Mouse (Mus musculus): Measurements from ENCODE around the gene Mterf2. TPM values are rescaled to one million over a fixed set of nuclear protein-coding genes. Genes with fewer than 3 reads are reported as not detected.

The Mterf2 gene
- polyA plus RNA-seq, 1 experiment from 2014 or later: 37.2 TPM

DNA sequence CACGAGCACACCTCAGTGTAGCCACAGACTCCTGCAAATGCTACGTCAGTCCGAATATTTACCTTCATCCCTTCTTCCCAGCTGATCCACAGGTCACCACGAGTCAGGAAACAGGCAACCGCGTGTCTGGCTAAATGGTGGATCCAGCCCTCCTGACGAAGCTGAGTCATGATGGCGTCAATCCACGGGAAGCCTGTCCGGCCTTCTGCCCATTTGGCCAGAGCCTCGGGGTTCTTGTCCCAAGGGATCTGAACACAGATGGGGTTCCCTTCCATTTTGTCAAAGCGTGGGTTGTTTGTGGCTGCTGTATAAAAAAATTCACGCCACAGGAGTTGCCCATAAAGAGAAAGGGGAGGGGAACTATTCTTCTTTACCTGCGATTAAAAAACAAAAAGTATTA is 18.5 kb upstream of the Mterf2 start:
- ATAC-seq (ENCODE audit: low FRiP score) (no peak), DNase-seq (ENCODE audit: low spot score, missing footprints) (no peak)
- H3K9me3 ChIP-seq (ENCODE audit: control insufficient read depth, low read length): no peaks in the 10 kb centered on the region
- no peak overlapping the region for H3K4me2 ChIP-seq
- H3K27ac ChIP-seq (ENCODE audit: low read depth, low read length): no peak overlapping the region
- H3K36me3 ChIP-seq (ENCODE audit: control insufficient read depth, insufficient read depth, low read length): peaks cover 3% of the 10 kb centered on the region; the same call in 1 of the 2 replicates
- 90% methylated on average over 14 of the region's 14 CpGs for WGBS
- H3K9ac ChIP-seq (ENCODE audit: low read length): no peak overlapping the region
- H3K4me1 ChIP-seq (ENCODE audit: control insufficient read depth, insufficient read depth, low read length): no peaks in the 10 kb centered on the region
- H3K4me3 ChIP-seq (ENCODE audit: low read depth, low read length): no peak overlapping the region
- H3K27me3 ChIP-seq (ENCODE audit: control insufficient read depth, insufficient read depth, low read length): no peaks in the 10 kb centered on the region

- H3K4me3 ChIP-seq (ENCODE audit: low read depth, low read length): no peak overlapping the region
- H3K9ac ChIP-seq (ENCODE audit: low read length): no peak overlapping the region
- H3K27me3 ChIP-seq (ENCODE audit: control insufficient read depth, insufficient read depth, low read length): no peaks in the 10 kb centered on the region
- ATAC-seq (ENCODE audit: low FRiP score) (no peak), DNase-seq (ENCODE audit: low spot score, missing footprints) (no peak)
- no peaks in the 10 kb centered on the region for H3K4me1 ChIP-seq (ENCODE audit: control insufficient read depth, insufficient read depth, low read length)
- peaks cover 3% of the 10 kb centered on the region; the same call in 1 of the 2 replicates for H3K36me3 ChIP-seq (ENCODE audit: control insufficient read depth, insufficient read depth, low read length)
- no peak overlapping the region for H3K4me2 ChIP-seq
- no peak overlapping the region for H3K27ac ChIP-seq (ENCODE audit: low read depth, low read length)
- no peaks in the 10 kb centered on the region for H3K9me3 ChIP-seq (ENCODE audit: control insufficient read depth, low read length)
- WGBS: 89% methylated on average over 9 of the region's 9 CpGs
These were observed 13.6 kb upstream of the Mterf2 start for GRCm38 (mm10) chr10:85141465-85141864.

DNA sequence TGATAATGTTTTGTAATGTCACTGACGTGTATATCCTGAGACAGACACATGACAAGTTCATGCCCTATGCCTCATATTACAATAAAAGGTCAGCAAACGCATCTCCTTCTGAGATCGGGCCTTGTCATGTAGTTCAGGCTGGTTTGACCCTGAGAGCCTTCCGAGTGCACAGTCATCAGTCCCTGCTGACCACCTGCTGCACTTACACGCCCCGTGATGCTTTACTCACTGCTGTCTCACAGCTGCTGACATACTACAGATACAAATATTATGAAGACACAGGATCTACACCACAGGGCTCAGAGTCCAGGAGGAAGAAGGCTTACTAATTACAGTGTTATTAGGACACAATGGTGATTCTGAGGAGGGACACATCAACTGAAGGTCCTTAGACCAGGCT is 8.7 kb upstream of the Mterf2 start:
- WGBS: 86% methylated on average over 6 of the region's 6 CpGs
- H3K27me3 ChIP-seq (ENCODE audit: control insufficient read depth, insufficient read depth, low read length): no peaks in the 10 kb centered on the region
- ATAC-seq (ENCODE audit: low FRiP score): no peak

DNA sequence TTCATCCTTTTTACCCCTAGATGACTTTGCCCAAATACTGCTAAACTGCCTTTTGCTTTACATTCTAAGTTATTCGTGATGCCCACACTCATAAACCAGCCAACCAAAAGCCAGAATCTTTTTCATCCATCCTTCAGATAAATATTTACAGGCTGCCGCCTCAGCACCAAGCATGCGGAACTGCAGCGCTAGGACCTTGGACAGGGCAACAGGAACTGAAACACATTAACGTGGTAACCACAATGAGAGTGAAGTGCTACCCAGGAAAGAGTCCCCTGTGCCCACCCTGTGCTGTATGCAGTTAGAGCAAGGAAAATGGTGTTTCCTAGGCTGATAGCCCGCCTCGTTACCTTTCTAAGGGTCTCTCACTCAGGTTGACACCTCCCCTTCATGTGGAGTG is 626 bp upstream of the Mterf2 start:
- no peak overlapping the region for H3K27ac ChIP-seq (ENCODE audit: low read depth, low read length)
- peak overlapping the region; percentile 68; the same call in 1 of the 2 replicates for H3K4me3 ChIP-seq (ENCODE audit: low read depth, low read length)
- 24% methylated on average over 7 of the region's 7 CpGs for WGBS
- no peaks in the 10 kb centered on the region for H3K27me3 ChIP-seq (ENCODE audit: control insufficient read depth, insufficient read depth, low read length)
- H3K9ac ChIP-seq (ENCODE audit: low read length): 0 out of 2 replicates have a peak overlapping the region, but pooled peaks have one; percentile 13
- peaks cover 2% of the 10 kb centered on the region; the same call in 1 of the 2 replicates for H3K36me3 ChIP-seq (ENCODE audit: control insufficient read depth, insufficient read depth, low read length)
- ATAC-seq (ENCODE audit: low FRiP score) (0 out of 2 replicates have a peak, but pooled peaks have one; percentile 2), DNase-seq (ENCODE audit: low spot score, missing footprints) (peak; percentile 85)
- peak overlapping the region; percentile 35 for H3K4me2 ChIP-seq
- H3K9me3 ChIP-seq (ENCODE audit: control insufficient read depth, low read length): no peaks in the 10 kb centered on the region
- peaks cover 7% of the 10 kb centered on the region for H3K4me1 ChIP-seq (ENCODE audit: control insufficient read depth, insufficient read depth, low read length)

More for the DNA sequence above, 8.7 kb upstream of the Mterf2 start:
- no peak for DNase-seq (ENCODE audit: low spot score, missing footprints)
- H3K9me3 ChIP-seq (ENCODE audit: control insufficient read depth, low read length): no peaks in the 10 kb centered on the region
- no peak overlapping the region for H3K4me2 ChIP-seq
- H3K9ac ChIP-seq (ENCODE audit: low read length): no peak overlapping the region
- no peak overlapping the region for H3K4me3 ChIP-seq (ENCODE audit: low read depth, low read length)
- no peaks in the 10 kb centered on the region for H3K4me1 ChIP-seq (ENCODE audit: control insufficient read depth, insufficient read depth, low read length)
- H3K27ac ChIP-seq (ENCODE audit: low read depth, low read length): no peak overlapping the region
- peaks cover 2% of the 10 kb centered on the region; the same call in 1 of the 2 replicates for H3K36me3 ChIP-seq (ENCODE audit: control insufficient read depth, insufficient read depth, low read length)

DNA sequence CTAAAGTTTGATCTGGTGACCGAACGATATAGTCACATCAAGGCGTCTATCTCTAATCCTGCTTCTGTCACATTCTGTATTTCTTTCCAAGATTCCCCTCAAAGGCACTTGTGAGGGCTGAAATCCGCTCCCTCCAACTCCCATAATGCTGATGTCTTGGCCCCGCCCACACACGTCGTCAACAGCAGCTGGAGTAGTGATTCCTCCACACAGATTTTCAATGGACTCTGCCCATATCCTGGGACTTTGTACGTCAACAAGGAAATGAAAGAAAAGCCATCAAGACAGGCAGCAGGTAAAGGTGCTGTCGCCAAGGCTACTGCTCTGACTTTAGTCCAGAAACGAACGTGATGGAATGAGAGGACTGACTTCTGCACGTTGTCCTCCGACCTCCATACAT is 2.6 kb downstream of the Mterf2 start:
- H3K9me3 ChIP-seq (ENCODE audit: control insufficient read depth, low read length): no peaks in the 10 kb centered on the region
- H3K4me2 ChIP-seq: no peak overlapping the region
- DNase-seq (ENCODE audit: low spot score, missing footprints): peak; percentile 19
- H3K36me3 ChIP-seq (ENCODE audit: control insufficient read depth, insufficient read depth, low read length): peaks cover 4% of the 10 kb centered on the region; the same call in 1 of the 2 replicates
- WGBS: 88% methylated on average over 13 of the region's 13 CpGs
- H3K4me1 ChIP-seq (ENCODE audit: control insufficient read depth, insufficient read depth, low read length): peaks cover 7% of the 10 kb centered on the region
- no peak overlapping the region for H3K9ac ChIP-seq (ENCODE audit: low read length)
- no peak overlapping the region for H3K27ac ChIP-seq (ENCODE audit: low read depth, low read length)
- H3K4me3 ChIP-seq (ENCODE audit: low read depth, low read length): no peak overlapping the region
- H3K27me3 ChIP-seq (ENCODE audit: control insufficient read depth, insufficient read depth, low read length): no peaks in the 10 kb centered on the region
- no peak for ATAC-seq (ENCODE audit: low FRiP score)

DNA sequence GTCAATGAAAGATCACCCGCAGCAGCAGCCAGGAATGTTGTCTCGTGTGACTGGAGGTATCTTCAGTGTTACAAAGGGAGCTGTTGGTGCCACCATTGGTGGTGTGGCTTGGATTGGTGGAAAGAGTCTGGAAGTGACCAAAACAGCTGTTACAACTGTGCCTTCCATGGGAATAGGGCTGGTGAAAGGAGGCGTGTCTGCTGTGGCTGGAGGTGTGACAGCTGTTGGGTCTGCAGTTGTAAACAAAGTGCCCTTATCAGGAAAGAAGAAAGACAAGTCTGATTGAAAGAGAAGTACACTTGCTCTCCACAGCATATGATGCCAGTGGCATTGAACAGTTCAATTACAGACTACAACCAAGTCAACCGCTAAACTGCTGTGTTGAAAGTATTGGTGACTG is 13.4 kb downstream of the Mterf2 start:
- H3K4me2 ChIP-seq: no peak overlapping the region
- no peak for ATAC-seq (ENCODE audit: low FRiP score)
- H3K36me3 ChIP-seq (ENCODE audit: control insufficient read depth, insufficient read depth, low read length): peaks cover 4% of the 10 kb centered on the region; the same call in 1 of the 2 replicates
- H3K9ac ChIP-seq (ENCODE audit: low read length): no peak overlapping the region
- H3K27me3 ChIP-seq (ENCODE audit: control insufficient read depth, insufficient read depth, low read length): no peaks in the 10 kb centered on the region
- no peak for DNase-seq (ENCODE audit: low spot score, missing footprints)
- no peaks in the 10 kb centered on the region for H3K4me1 ChIP-seq (ENCODE audit: control insufficient read depth, insufficient read depth, low read length)
- H3K9me3 ChIP-seq (ENCODE audit: control insufficient read depth, low read length): no peaks in the 10 kb centered on the region
- H3K4me3 ChIP-seq (ENCODE audit: low read depth, low read length): no peak overlapping the region
- 92% methylated on average over 4 of the region's 4 CpGs for WGBS
- H3K27ac ChIP-seq (ENCODE audit: low read depth, low read length): no peak overlapping the region

- Histone ChIP-seq H3K27ac (ENCODE audit: low read depth, low read length) (0 out of 2 replicates have a peak overlapping the region, but pooled peaks have one; percentile 21), H3K4me3 (ENCODE audit: low read depth, low read length) (peak overlapping the region; percentile 90), H3K4me1 (ENCODE audit: control insufficient read depth, insufficient read depth, low read length) (peaks cover 12% of the 10 kb centered on the region), H3K36me3 (ENCODE audit: control insufficient read depth, insufficient read depth, low read length) (no peaks in the 10 kb centered on the region), H3K9me3 (ENCODE audit: control insufficient read depth, low read length) (no peaks in the 10 kb centered on the region), H3K27me3 (ENCODE audit: control insufficient read depth, insufficient read depth, low read length) (no peaks in the 10 kb centered on the region), H3K4me2 (peak overlapping the region; percentile 92), H3K9ac (ENCODE audit: low read length) (peak overlapping the region; percentile 87)
- DNase-seq (ENCODE audit: low spot score, missing footprints) (peak; percentile 94), ATAC-seq (ENCODE audit: low FRiP score) (peak; percentile 12)
- under 1% methylated on average over 34 of the region's 34 CpGs for WGBS
These were observed 24.5 kb downstream of the Mterf2 start for GRCm38 (mm10) chr10:85103085-85103885.

GRCm38 (mm10) chr10:85102247-85103084 is 25.4 kb downstream of the Mterf2 start, which contains the start of the genes Fhl4 and Tmem263:
Gene Fhl4 (minus strand): TSS chr10:85102495.
Gene Tmem263 (plus strand): TSS chr10:85102627.
- WGBS: under 1% methylated on average over 65 of the region's 96 CpGs
- ATAC-seq (ENCODE audit: low FRiP score) (peak; percentile 97), DNase-seq (ENCODE audit: low spot score, missing footprints) (peak; percentile 100)
- H3K4me2 ChIP-seq: peak within 1 kb of the TSS; percentile 92
- peak within 1 kb of the TSS; percentile 90 for H3K4me3 ChIP-seq (ENCODE audit: low read depth, low read length)
- H3K27ac ChIP-seq (ENCODE audit: low read depth, low read length): peak within 1 kb of the TSS; percentile 70
- peak within 1 kb of the TSS; percentile 89 for H3K9ac ChIP-seq (ENCODE audit: low read length)
- no peaks in the 10 kb centered on the region for H3K36me3 ChIP-seq (ENCODE audit: control insufficient read depth, insufficient read depth, low read length)
- no peaks in the 10 kb centered on the region for H3K9me3 ChIP-seq (ENCODE audit: control insufficient read depth, low read length)
- no peaks in the 10 kb centered on the region for H3K27me3 ChIP-seq (ENCODE audit: control insufficient read depth, insufficient read depth, low read length)
- peaks cover 12% of the 10 kb centered on the region for H3K4me1 ChIP-seq (ENCODE audit: control insufficient read depth, insufficient read depth, low read length)
